ENCODE assay signal across 20 mouse cellular contexts in the genomic region with DNA sequence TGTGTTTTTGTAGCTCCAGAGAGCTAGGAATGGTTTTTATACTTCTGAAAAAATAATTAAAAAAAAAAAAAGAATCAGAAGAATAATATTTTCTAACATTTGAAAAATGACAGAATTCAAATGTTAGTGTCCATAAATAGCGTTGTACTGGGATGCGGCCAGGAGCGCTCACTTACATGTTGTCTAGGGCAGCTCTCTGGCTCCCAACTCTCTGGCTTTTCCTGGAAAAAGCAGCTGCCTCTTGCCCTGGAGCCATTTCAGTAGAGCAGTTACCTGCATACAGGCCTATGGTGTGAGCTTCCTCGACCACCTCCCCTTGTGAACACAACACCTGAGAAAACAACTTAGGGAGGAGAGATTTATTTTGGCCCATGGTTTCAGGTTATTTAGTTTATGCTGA.
DNase-seq lines count a peak whose midpoint lies in the region; ATAC-seq and TF ChIP-seq lines count a peak whose summit lies in the region.
"Had no signal": no experiment of that assay in that cellular context is flagged by ENCODE, and none has a peak within 500 bp of the region (broad histone marks: within the 10 kb centered on the region; RNA-seq: fewer than 3 reads in every experiment).

No protein-coding gene starts in this region.

- no peak for TF ChIP-seq CTCF in heart, adult 2 months (IDR thresholded peaks at IDR 0.05)
- no peak for TF ChIP-seq CTCF in kidney, adult 2 months (conservative IDR thresholded peaks at IDR 0.05; ENCODE audit: insufficient read depth, insufficient read length, low read depth, low read length)

- TF ChIP-seq POLR2A in heart, adult 2 months (IDR thresholded peaks at IDR 0.05; ENCODE audit: insufficient read depth, low read depth, low read length): no peak
- TF ChIP-seq POLR2A in kidney, adult 2 months (IDR thresholded peaks at IDR 0.05; ENCODE audit: low read depth, low read length): no peak

- H3K9ac ChIP-seq in embryonic facial prominence, embryonic 14.5 days (ENCODE audit: low read depth, low read length): no peak overlapping the region
- no peak overlapping the region for H3K9ac ChIP-seq in heart, adult 2 months (ENCODE audit: low read depth, low read length)
- no peak overlapping the region for H3K9ac ChIP-seq in heart, embryonic 12.5 days
- H3K9ac ChIP-seq in kidney, embryonic 14.5 days (ENCODE audit: low read depth, low read length): no peak overlapping the region
- no peak overlapping the region for H3K9ac ChIP-seq in stomach, embryonic 15.5 days
- H3K9ac ChIP-seq: embryonic facial prominence, embryonic 12.5 days; forebrain, embryonic 12.5 days; forebrain, postnatal 0 days; heart, embryonic 15.5 days; hindbrain, embryonic 15.5 days had no signal

- WGBS in embryonic facial prominence, embryonic 14.5 days: 85% methylated on average over 4 of the region's 4 CpGs
- 87% methylated on average over 4 of the region's 4 CpGs for WGBS in embryonic facial prominence, embryonic 10.5 days
- WGBS in heart, adult 2 months: 78% methylated on average over 4 of the region's 4 CpGs
- 85% methylated on average over 4 of the region's 4 CpGs for WGBS in heart, embryonic 12.5 days
- 67% methylated on average over 4 of the region's 4 CpGs for WGBS in kidney, adult 2 months
- WGBS in kidney, embryonic 14.5 days: 68% methylated on average over 4 of the region's 4 CpGs
- WGBS in stomach, embryonic 15.5 days: 81% methylated on average over 4 of the region's 4 CpGs

- intact Hi-C loops in heart, adult 2 months (cut with DNase I): loop anchor here (5.0 kb wide), 1 partner anchor 42 kb away; no protein-coding TSS in a partner anchor

- TF ChIP-seq EP300 in heart, adult 2 months (IDR thresholded peaks at IDR 0.05; ENCODE audit: insufficient read depth, low read depth, low read length): no peak

- H3K79me2 ChIP-seq in heart, adult 2 months (replicated peaks; ENCODE audit: control insufficient read depth, insufficient read depth, low read length): no peaks in the 10 kb centered on the region

- H3K36me3 ChIP-seq in embryonic facial prominence, embryonic 14.5 days (ENCODE audit: control insufficient read depth, insufficient read depth, low read length): no peaks in the 10 kb centered on the region
- H3K36me3 ChIP-seq in embryonic facial prominence, embryonic 10.5 days (replicated peaks): no peaks in the 10 kb centered on the region
- H3K36me3 ChIP-seq in heart, adult 2 months (ENCODE audit: control insufficient read depth, insufficient read depth, low read length): no peaks in the 10 kb centered on the region
- H3K36me3 ChIP-seq in heart, embryonic 12.5 days: no peaks in the 10 kb centered on the region
- no peaks in the 10 kb centered on the region for H3K36me3 ChIP-seq in kidney, adult 2 months (ENCODE audit: control insufficient read depth, insufficient read depth, low read length)
- H3K36me3 ChIP-seq in kidney, embryonic 14.5 days (ENCODE audit: control insufficient read depth, insufficient read depth, low read length): no peaks in the 10 kb centered on the region
- no peaks in the 10 kb centered on the region for H3K36me3 ChIP-seq in stomach, embryonic 15.5 days
- H3K36me3 ChIP-seq: embryonic facial prominence, embryonic 12.5 days; forebrain, embryonic 12.5 days; G1E; heart, embryonic 10.5 days; heart, embryonic 15.5 days; hindbrain, embryonic 15.5 days had no signal

- H3K9me3 ChIP-seq in embryonic facial prominence, embryonic 14.5 days (ENCODE audit: control insufficient read depth, low read length): no peaks in the 10 kb centered on the region
- no peaks in the 10 kb centered on the region for H3K9me3 ChIP-seq in embryonic facial prominence, embryonic 10.5 days
- H3K9me3 ChIP-seq in heart, embryonic 12.5 days (replicated peaks): no peaks in the 10 kb centered on the region
- H3K9me3 ChIP-seq in kidney, embryonic 14.5 days (ENCODE audit: control insufficient read depth, low read length): no peaks in the 10 kb centered on the region
- no peaks in the 10 kb centered on the region for H3K9me3 ChIP-seq in stomach, embryonic 15.5 days
- H3K9me3 ChIP-seq: embryonic facial prominence, embryonic 12.5 days; forebrain, embryonic 12.5 days; G1E; heart, embryonic 10.5 days; heart, embryonic 15.5 days; hindbrain, embryonic 15.5 days had no signal

- no peak overlapping the region for H3K4me2 ChIP-seq in embryonic facial prominence, embryonic 14.5 days (ENCODE audit: low read depth, low read length)
- H3K4me2 ChIP-seq in heart, embryonic 12.5 days: no peak overlapping the region
- no peak overlapping the region for H3K4me2 ChIP-seq in kidney, embryonic 14.5 days (replicated peaks; ENCODE audit: low read depth, low read length)
- no peak overlapping the region for H3K4me2 ChIP-seq in stomach, embryonic 15.5 days
- H3K4me2 ChIP-seq: embryonic facial prominence, embryonic 12.5 days; forebrain, embryonic 12.5 days; heart, embryonic 15.5 days; hindbrain, embryonic 15.5 days had no signal

- no peak overlapping the region for H3K4me3 ChIP-seq in embryonic facial prominence, embryonic 14.5 days (ENCODE audit: low read depth, low read length)
- H3K4me3 ChIP-seq in embryonic facial prominence, embryonic 10.5 days: no peak overlapping the region
- H3K4me3 ChIP-seq in heart, adult 2 months: no peak overlapping the region
- H3K4me3 ChIP-seq in heart, embryonic 12.5 days: no peak overlapping the region
- H3K4me3 ChIP-seq in kidney, adult 2 months (ENCODE audit: insufficient read depth, low read depth, low read length): no peak overlapping the region
- H3K4me3 ChIP-seq in kidney, embryonic 14.5 days (ENCODE audit: low read length): no peak overlapping the region
- no peak overlapping the region for H3K4me3 ChIP-seq in stomach, embryonic 15.5 days (replicated peaks)
- H3K4me3 ChIP-seq: embryonic facial prominence, embryonic 12.5 days; forebrain, embryonic 12.5 days; heart, embryonic 10.5 days; heart, embryonic 15.5 days; hindbrain, embryonic 15.5 days had no signal

- no peak overlapping the region for H3K27ac ChIP-seq in embryonic facial prominence, embryonic 14.5 days (replicated peaks; ENCODE audit: low read depth, low read length)
- H3K27ac ChIP-seq in embryonic facial prominence, embryonic 10.5 days (replicated peaks): no peak overlapping the region
- peak overlapping the region; percentile 11; the same call in 1 of the 2 replicates for H3K27ac ChIP-seq in heart, adult 2 months
- no peak overlapping the region for H3K27ac ChIP-seq in heart, embryonic 12.5 days (ENCODE audit: poor library complexity, severe bottlenecking)
- H3K27ac ChIP-seq in kidney, adult 2 months (ENCODE audit: insufficient read depth, low read depth, low read length): no peak overlapping the region
- H3K27ac ChIP-seq in kidney, embryonic 14.5 days (ENCODE audit: low read depth, low read length): no peak overlapping the region
- 0 out of 2 replicates have a peak overlapping the region, but pooled peaks have one; percentile 48 for H3K27ac ChIP-seq in stomach, embryonic 15.5 days
- H3K27ac ChIP-seq: embryonic facial prominence, embryonic 12.5 days; forebrain, embryonic 12.5 days; heart, embryonic 10.5 days; heart, embryonic 15.5 days; hindbrain, embryonic 15.5 days had no signal

- peaks cover 28% of the 10 kb centered on the region for H3K4me1 ChIP-seq in embryonic facial prominence, embryonic 14.5 days (ENCODE audit: control insufficient read depth, insufficient read depth, low read length)
- H3K4me1 ChIP-seq in embryonic facial prominence, embryonic 10.5 days: peaks cover 26% of the 10 kb centered on the region
- peaks cover 2% of the 10 kb centered on the region for H3K4me1 ChIP-seq in heart, adult 2 months (ENCODE audit: control insufficient read depth, insufficient read depth, low read length)
- H3K4me1 ChIP-seq in heart, embryonic 12.5 days (replicated peaks): peaks cover 8% of the 10 kb centered on the region
- peaks cover 13% of the 10 kb centered on the region for H3K4me1 ChIP-seq in kidney, adult 2 months (ENCODE audit: control insufficient read depth, insufficient read depth, low read length)
- H3K4me1 ChIP-seq in kidney, embryonic 14.5 days (ENCODE audit: control insufficient read depth, insufficient read depth, low read length): 0 out of 2 replicates have a peak, but pooled peaks cover 3% of the 10 kb centered on the region
- H3K4me1 ChIP-seq in stomach, embryonic 15.5 days: peaks cover 21% of the 10 kb centered on the region

- no peaks in the 10 kb centered on the region for H3K27me3 ChIP-seq in embryonic facial prominence, embryonic 14.5 days (replicated peaks; ENCODE audit: control insufficient read depth, insufficient read depth, low read length)
- no peaks in the 10 kb centered on the region for H3K27me3 ChIP-seq in embryonic facial prominence, embryonic 10.5 days (replicated peaks; ENCODE audit: low read depth, poor library complexity, severe bottlenecking)
- H3K27me3 ChIP-seq in heart, adult 2 months (ENCODE audit: control insufficient read depth, insufficient read depth, low read length): no peaks in the 10 kb centered on the region
- no peaks in the 10 kb centered on the region; the same call in 1 of the 2 replicates for H3K27me3 ChIP-seq in heart, embryonic 12.5 days (replicated peaks)
- H3K27me3 ChIP-seq in kidney, adult 2 months (replicated peaks; ENCODE audit: control insufficient read depth, insufficient read depth, low read length): no peaks in the 10 kb centered on the region
- no peaks in the 10 kb centered on the region for H3K27me3 ChIP-seq in kidney, embryonic 14.5 days (ENCODE audit: control insufficient read depth, insufficient read depth, low read length)
- no peaks in the 10 kb centered on the region for H3K27me3 ChIP-seq in stomach, embryonic 15.5 days (replicated peaks)
- H3K27me3 ChIP-seq: forebrain, embryonic 12.5 days; heart, embryonic 15.5 days; hindbrain, embryonic 15.5 days had no signal

- ATAC-seq in embryonic facial prominence, embryonic 14.5 days (ENCODE audit: low read depth): no peak
- no peak for ATAC-seq in heart, embryonic 12.5 days (ENCODE audit: insufficient number of reproducible peaks, low FRiP score)
- no peak for ATAC-seq in kidney, embryonic 14.5 days (ENCODE audit: low FRiP score, low TSS enrichment)
- no peak for ATAC-seq in stomach, embryonic 15.5 days (ENCODE audit: insufficient read depth, low FRiP score, low read depth)
- ATAC-seq: forebrain, postnatal 0 days had no signal

- peak; percentile 24 for DNase-seq in embryonic facial prominence, embryonic 14.5 days (ENCODE audit: low spot score)
- no peak for DNase-seq in embryonic facial prominence, embryonic 10.5 days (ENCODE audit: low spot score)
- DNase-seq in heart, adult 2 months: no peak
- DNase-seq in kidney, adult 2 months: peak; percentile 74
- DNase-seq: adrenal gland, adult 8-10 months; adrenal gland, postnatal 36 days; B cell, adult 2 months; cerebellum, adult 8-10 months; cerebellum, postnatal 14 days; forebrain, postnatal 0 days; heart, postnatal 36 days had no signal

Comparison
In these comparisons a context has a peak if more than half of its experiments do, and no peak if none do; other contexts are left out.
1. DNase-seq: peak in embryonic facial prominence, embryonic 14.5 days (single experiment) and kidney, adult 2 months (single experiment); none in embryonic facial prominence, embryonic 10.5 days (single experiment) and heart, adult 2 months (0 of 2).
2. H3K27ac ChIP-seq: peak in heart, adult 2 months (single experiment) and stomach, embryonic 15.5 days (single experiment); none in embryonic facial prominence, embryonic 14.5 days (single experiment), embryonic facial prominence, embryonic 10.5 days (single experiment), heart, embryonic 12.5 days (single experiment), kidney, adult 2 months (single experiment) and kidney, embryonic 14.5 days (single experiment).